Mouse (Mus musculus): ENCODE results near the gene Klf12. TPM values are rescaled to one million over a fixed set of nuclear protein-coding genes. Genes with fewer than 3 reads are reported as not detected.

Klf12 gene
- polyA plus RNA-seq, 1 experiment from 2014 or later = 39.7 TPM

DNA sequence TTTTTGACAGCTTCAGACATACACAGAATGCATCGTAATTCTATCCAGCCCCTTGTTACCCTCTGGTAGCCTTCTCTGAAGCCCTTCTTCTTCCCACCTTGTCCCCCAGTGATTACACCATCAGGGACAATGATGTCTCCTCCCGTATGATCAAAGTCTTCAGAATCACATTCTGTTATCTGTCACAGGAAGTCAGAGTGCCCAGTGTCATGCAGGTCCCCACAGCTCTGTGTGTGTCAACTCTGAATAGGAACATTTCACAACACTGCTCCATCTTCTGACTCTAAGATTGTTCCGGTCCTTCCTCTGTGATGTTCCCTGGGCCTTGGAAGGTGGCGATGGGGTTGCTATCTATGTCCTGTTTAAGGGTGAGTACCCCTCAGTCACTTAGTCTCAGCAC, 62.2 kb downstream of the Klf12 start:
- H3K27ac ChIP-seq (ENCODE audit: low read depth, low read length) = no peak overlapping the region
- no peak for ATAC-seq (replicated peaks; ENCODE audit: low FRiP score)
- H3K27me3 ChIP-seq (ENCODE audit: control insufficient read depth, insufficient read depth, low read length) = no peaks in the 10 kb centered on the region
- H3K9me3 ChIP-seq (ENCODE audit: control insufficient read depth, low read length) = no peaks in the 10 kb centered on the region
- H3K4me2 ChIP-seq (ENCODE audit: low read depth, low read length, severe bottlenecking) = no peak overlapping the region
- no peak for DNase-seq (ENCODE audit: low spot score)
- H3K4me1 ChIP-seq (replicated peaks; ENCODE audit: control insufficient read depth, insufficient read depth, low read length) = no peaks in the 10 kb centered on the region
- H3K4me3 ChIP-seq (ENCODE audit: low read depth, low read length) = no peak overlapping the region
- H3K9ac ChIP-seq (ENCODE audit: low read length) = no peak overlapping the region
- no peaks in the 10 kb centered on the region for H3K36me3 ChIP-seq (ENCODE audit: control insufficient read depth, insufficient read depth, low read length)
- 94% methylated on average over 4 of the region's 4 CpGs for WGBS

- Histone ChIP-seq H3K9ac (ENCODE audit: low read length) (no peak overlapping the region), H3K27ac (ENCODE audit: low read depth, low read length) (no peak overlapping the region), H3K36me3 (ENCODE audit: control insufficient read depth, insufficient read depth, low read length) (no peaks in the 10 kb centered on the region), H3K9me3 (ENCODE audit: control insufficient read depth, low read length) (no peaks in the 10 kb centered on the region), H3K4me3 (ENCODE audit: low read depth, low read length) (no peak overlapping the region), H3K27me3 (ENCODE audit: control insufficient read depth, insufficient read depth, low read length) (no peaks in the 10 kb centered on the region), H3K4me1 (replicated peaks; ENCODE audit: control insufficient read depth, insufficient read depth, low read length) (no peaks in the 10 kb centered on the region; the same call in 1 of the 2 replicates), H3K4me2 (ENCODE audit: low read depth, low read length, severe bottlenecking) (no peak overlapping the region)
- no peak for DNase-seq (ENCODE audit: low spot score)
- WGBS = 71% methylated on average over 4 of the region's 4 CpGs
- ATAC-seq (replicated peaks; ENCODE audit: low FRiP score) = no peak
These were observed 69.2 kb downstream of the Klf12 start for GRCm38 (mm10) chr14:100215213-100215785.

DNA sequence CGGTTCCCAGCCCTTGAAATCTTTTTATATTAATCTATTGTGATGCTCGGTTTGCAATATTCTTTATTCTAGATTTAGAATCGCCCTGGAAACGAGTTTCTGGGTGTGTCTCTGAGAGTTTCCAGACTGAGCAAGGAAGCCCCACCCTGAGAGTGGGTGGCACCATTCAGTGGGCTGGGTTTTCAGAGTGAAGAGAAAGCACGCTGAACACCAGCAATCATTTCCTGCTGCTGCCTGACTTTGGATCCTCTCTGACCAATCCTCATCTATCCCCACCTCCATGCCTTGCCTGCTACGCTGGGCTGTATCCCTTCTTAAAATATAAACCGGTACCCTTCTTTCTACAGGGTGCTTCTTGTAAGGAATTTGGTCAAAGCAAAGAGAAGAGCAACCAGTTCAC, 71.4 kb downstream of the Klf12 start:
- H3K9me3 ChIP-seq (ENCODE audit: control insufficient read depth, low read length) = no peaks in the 10 kb centered on the region
- no peaks in the 10 kb centered on the region for H3K36me3 ChIP-seq (ENCODE audit: control insufficient read depth, insufficient read depth, low read length)
- H3K9ac ChIP-seq (ENCODE audit: low read length) = no peak overlapping the region
- ATAC-seq (replicated peaks; ENCODE audit: low FRiP score) = no peak
- no peak overlapping the region for H3K4me2 ChIP-seq (ENCODE audit: low read depth, low read length, severe bottlenecking)
- H3K27ac ChIP-seq (ENCODE audit: low read depth, low read length) = no peak overlapping the region
- no peaks in the 10 kb centered on the region for H3K27me3 ChIP-seq (ENCODE audit: control insufficient read depth, insufficient read depth, low read length)
- no peak overlapping the region for H3K4me3 ChIP-seq (ENCODE audit: low read depth, low read length)
- H3K4me1 ChIP-seq (replicated peaks; ENCODE audit: control insufficient read depth, insufficient read depth, low read length) = no peaks in the 10 kb centered on the region; the same call in 1 of the 2 replicates
- no peak for DNase-seq (ENCODE audit: low spot score)
- 86% methylated on average over 7 of the region's 7 CpGs for WGBS

GRCm38 (mm10) chr14:100211826-100212117, 72.7 kb downstream of the Klf12 start:
- Histone ChIP-seq H3K4me1 (replicated peaks; ENCODE audit: control insufficient read depth, insufficient read depth, low read length) (no peaks in the 10 kb centered on the region; the same call in 1 of the 2 replicates), H3K4me2 (ENCODE audit: low read depth, low read length, severe bottlenecking) (no peak overlapping the region), H3K27me3 (ENCODE audit: control insufficient read depth, insufficient read depth, low read length) (no peaks in the 10 kb centered on the region), H3K4me3 (ENCODE audit: low read depth, low read length) (no peak overlapping the region), H3K36me3 (ENCODE audit: control insufficient read depth, insufficient read depth, low read length) (no peaks in the 10 kb centered on the region), H3K27ac (ENCODE audit: low read depth, low read length) (no peak overlapping the region), H3K9me3 (ENCODE audit: control insufficient read depth, low read length) (no peaks in the 10 kb centered on the region), H3K9ac (ENCODE audit: low read length) (no peak overlapping the region)
- ATAC-seq (replicated peaks; ENCODE audit: low FRiP score) (no peak), DNase-seq (ENCODE audit: low spot score) (no peak)
- 93% methylated on average over 4 of the region's 4 CpGs for WGBS

DNA sequence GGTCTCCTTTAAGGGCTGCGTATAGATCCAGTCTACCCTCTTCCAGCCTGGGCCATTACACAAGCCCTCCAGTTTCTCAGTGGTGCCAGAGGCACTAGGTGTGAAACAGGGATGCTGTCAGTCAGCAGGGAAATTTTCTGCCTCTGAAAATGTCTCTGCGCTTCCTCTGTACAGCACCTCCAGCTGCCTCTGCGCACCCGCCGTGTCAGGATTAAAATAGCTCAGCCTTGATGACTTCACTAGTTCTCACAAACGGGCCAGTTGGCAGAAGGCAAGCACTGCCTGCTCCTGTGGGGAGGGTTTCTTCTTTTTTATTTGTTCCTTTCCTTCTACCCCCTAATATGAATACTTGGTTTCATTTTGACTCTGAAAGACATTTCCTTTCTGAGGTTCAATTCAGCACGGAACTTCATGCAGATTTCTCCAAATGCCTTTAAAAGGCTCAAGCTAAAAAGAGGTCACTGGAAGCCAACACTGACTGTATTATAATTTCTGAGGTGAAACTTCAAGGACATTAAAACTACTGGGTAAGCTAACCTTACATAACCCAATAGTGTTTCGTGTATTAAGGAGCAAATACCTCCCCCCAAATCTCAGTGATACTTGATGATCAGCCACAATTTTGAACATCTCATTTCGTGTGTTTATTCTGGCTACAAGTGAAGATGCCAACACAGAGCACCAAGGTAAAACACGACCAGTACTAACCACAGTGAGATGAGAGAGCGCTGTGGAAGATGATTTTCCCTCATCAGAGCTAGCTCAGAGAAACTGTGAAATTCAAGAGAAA, 73.2 kb downstream of the Klf12 start:
- DNase-seq (ENCODE audit: low spot score) (no peak), ATAC-seq (replicated peaks; ENCODE audit: low FRiP score) (peak; percentile 33; the same call in 1 of the 2 replicates)

DNA sequence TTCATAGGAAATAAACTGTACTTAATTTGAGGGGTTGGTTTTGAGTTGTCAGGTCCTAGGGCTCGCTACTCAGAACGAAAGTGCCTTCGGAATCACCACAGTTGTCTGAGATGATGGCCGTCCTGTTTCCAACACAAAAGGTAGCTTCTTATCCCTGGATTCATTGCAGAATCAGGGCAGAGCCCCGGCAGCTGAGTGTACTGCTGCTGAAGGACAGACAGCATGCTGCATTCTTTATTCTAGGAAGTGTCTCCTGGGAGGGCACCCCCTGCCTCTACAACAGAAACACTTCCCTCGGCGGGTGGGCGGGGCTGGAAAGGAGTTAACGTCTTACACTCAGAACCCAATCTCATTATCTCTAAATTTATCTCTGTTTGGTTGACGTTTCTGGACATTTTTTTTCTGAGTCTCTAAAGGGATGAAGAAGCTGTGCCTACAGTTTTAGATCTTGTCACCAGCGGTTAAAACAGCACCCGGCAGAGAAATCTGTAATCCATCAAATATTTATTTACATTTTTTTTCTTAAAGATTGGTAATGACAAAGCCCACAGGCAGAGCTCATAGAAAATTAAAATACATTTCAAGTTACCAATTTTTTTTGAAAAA, 74.6 kb downstream of the Klf12 start:
- H3K27me3 ChIP-seq (ENCODE audit: control insufficient read depth, insufficient read depth, low read length) = no peaks in the 10 kb centered on the region
- WGBS = 25% methylated on average over 12 of the region's 12 CpGs
- no peak overlapping the region for H3K4me2 ChIP-seq (ENCODE audit: low read depth, low read length, severe bottlenecking)
- H3K9ac ChIP-seq (ENCODE audit: low read length) = no peak overlapping the region
- H3K9me3 ChIP-seq (ENCODE audit: control insufficient read depth, low read length) = no peaks in the 10 kb centered on the region
- DNase-seq (ENCODE audit: low spot score) (no peak), ATAC-seq (replicated peaks; ENCODE audit: low FRiP score) (no peak)
- H3K27ac ChIP-seq (ENCODE audit: low read depth, low read length) = no peak overlapping the region
- no peaks in the 10 kb centered on the region; the same call in 1 of the 2 replicates for H3K4me1 ChIP-seq (replicated peaks; ENCODE audit: control insufficient read depth, insufficient read depth, low read length)
- no peaks in the 10 kb centered on the region for H3K36me3 ChIP-seq (ENCODE audit: control insufficient read depth, insufficient read depth, low read length)
- no peak overlapping the region for H3K4me3 ChIP-seq (ENCODE audit: low read depth, low read length)

More for the DNA sequence above, 73.2 kb downstream of the Klf12 start:
- no peaks in the 10 kb centered on the region for H3K27me3 ChIP-seq (ENCODE audit: control insufficient read depth, insufficient read depth, low read length)
- H3K9me3 ChIP-seq (ENCODE audit: control insufficient read depth, low read length) = no peaks in the 10 kb centered on the region
- H3K9ac ChIP-seq (ENCODE audit: low read length) = no peak overlapping the region
- 0 out of 2 replicates have a peak overlapping the region, but pooled peaks have one; percentile 4 for H3K27ac ChIP-seq (ENCODE audit: low read depth, low read length)
- no peaks in the 10 kb centered on the region; the same call in 1 of the 2 replicates for H3K4me1 ChIP-seq (replicated peaks; ENCODE audit: control insufficient read depth, insufficient read depth, low read length)
- H3K4me2 ChIP-seq (ENCODE audit: low read depth, low read length, severe bottlenecking) = no peak overlapping the region
- no peaks in the 10 kb centered on the region for H3K36me3 ChIP-seq (ENCODE audit: control insufficient read depth, insufficient read depth, low read length)
- H3K4me3 ChIP-seq (ENCODE audit: low read depth, low read length) = no peak overlapping the region
- WGBS = 71% methylated on average over 11 of the region's 11 CpGs

GRCm38 (mm10) chr14:100207081-100207480, 77.4 kb downstream of the Klf12 start:
- H3K9me3 ChIP-seq (ENCODE audit: control insufficient read depth, low read length) = no peaks in the 10 kb centered on the region
- H3K4me3 ChIP-seq (ENCODE audit: low read depth, low read length) = no peak overlapping the region
- no peak overlapping the region for H3K27ac ChIP-seq (ENCODE audit: low read depth, low read length)
- no peak overlapping the region for H3K4me2 ChIP-seq (ENCODE audit: low read depth, low read length, severe bottlenecking)
- H3K9ac ChIP-seq (ENCODE audit: low read length) = no peak overlapping the region
- no peaks in the 10 kb centered on the region for H3K27me3 ChIP-seq (ENCODE audit: control insufficient read depth, insufficient read depth, low read length)
- no peak for ATAC-seq (replicated peaks; ENCODE audit: low FRiP score)
- H3K36me3 ChIP-seq (ENCODE audit: control insufficient read depth, insufficient read depth, low read length) = no peaks in the 10 kb centered on the region
- no peak for DNase-seq (ENCODE audit: low spot score)
- WGBS = 92% methylated on average over 3 of the region's 3 CpGs
- no peaks in the 10 kb centered on the region; the same call in 1 of the 2 replicates for H3K4me1 ChIP-seq (replicated peaks; ENCODE audit: control insufficient read depth, insufficient read depth, low read length)

GRCm38 (mm10) chr14:100206207-100206606, 78.3 kb downstream of the Klf12 start:
- no peaks in the 10 kb centered on the region; the same call in 1 of the 2 replicates for H3K4me1 ChIP-seq (replicated peaks; ENCODE audit: control insufficient read depth, insufficient read depth, low read length)
- H3K9ac ChIP-seq (ENCODE audit: low read length) = no peak overlapping the region
- no peak overlapping the region for H3K27ac ChIP-seq (ENCODE audit: low read depth, low read length)
- no peak for ATAC-seq (replicated peaks; ENCODE audit: low FRiP score)
- H3K4me2 ChIP-seq (ENCODE audit: low read depth, low read length, severe bottlenecking) = no peak overlapping the region
- no peak for DNase-seq (ENCODE audit: low spot score)
- no peaks in the 10 kb centered on the region for H3K9me3 ChIP-seq (ENCODE audit: control insufficient read depth, low read length)
- 92% methylated on average over 3 of the region's 3 CpGs for WGBS
- no peak overlapping the region for H3K4me3 ChIP-seq (ENCODE audit: low read depth, low read length)
- H3K36me3 ChIP-seq (ENCODE audit: control insufficient read depth, insufficient read depth, low read length) = no peaks in the 10 kb centered on the region
- H3K27me3 ChIP-seq (ENCODE audit: control insufficient read depth, insufficient read depth, low read length) = no peaks in the 10 kb centered on the region
